Mouse (Mus musculus) heart, embryonic 14.5 days (tissue): ENCODE results near the gene Pdzd2. TPM values are rescaled to one million over a fixed set of nuclear protein-coding genes. Genes with fewer than 3 reads are reported as not detected.

Source experiments
- ATAC-seq: fragments of 200-750 bp; cut with Nextera tagmentation; 2 replicates; pipeline ENCODE4 v1.8.0; 2017; ENCODE audit warnings: low read depth, moderate TSS enrichment; ENCODE audit not compliant: insufficient number of reproducible peaks, insufficient read depth, low FRiP score
- H3K27ac ChIP-seq, 2 experiments: fragments of 200-500 bp in 1 of 2; fragments of 300-500 bp in 1 of 2; sonication (generic) in 1 of 2; replicated peaks in 1 of 2; 2 replicates each; pipeline ENCODE4 v1.5.1; 2012 to 2014; ENCODE audit warnings: low read depth in 2 of 2, low read length in 2 of 2, control low read depth in 1 of 2, mild to moderate bottlenecking in 1 of 2, mixed read lengths in 1 of 2; ENCODE audit not compliant: control insufficient read depth in 1 of 2, insufficient read depth in 1 of 2
- H3K27me3 ChIP-seq: fragments of 300-500 bp; sonication (generic); 2 replicates; pipeline ENCODE4 v1.6.1; 2014; ENCODE audit warnings: mild to moderate bottlenecking, low read length, control low read depth; ENCODE audit not compliant: control insufficient read depth, insufficient read depth
- H3K36me3 ChIP-seq: fragments of 300-500 bp; sonication (generic); 2 replicates; pipeline ENCODE4 v1.6.1; 2014; ENCODE audit warnings: mild to moderate bottlenecking, control low read depth, low read length, mixed read lengths; ENCODE audit not compliant: control insufficient read depth, insufficient read depth
- H3K4me1 ChIP-seq, 2 experiments: fragments of 200-500 bp in 1 of 2; fragments of 300-500 bp in 1 of 2; sonication (generic) in 1 of 2; 2 replicates each; pipeline ENCODE4 v1.6.1; 2012 to 2014; ENCODE audit warnings: low read length in 2 of 2, control low read depth in 1 of 2, mixed read lengths in 1 of 2; ENCODE audit not compliant: control insufficient read depth in 2 of 2, insufficient read depth in 2 of 2
- H3K4me2 ChIP-seq: fragments of 300-500 bp; sonication (generic); 2 replicates; pipeline ENCODE4 v1.6.1; 2014; ENCODE audit warnings: mild to moderate bottlenecking, low read length
- H3K4me3 ChIP-seq, 2 experiments: fragments of 200-500 bp in 1 of 2; fragments of 300-500 bp in 1 of 2; sonication (generic) in 1 of 2; 2 replicates each; pipeline ENCODE4 v1.5.1; 2012 to 2014; ENCODE audit warnings: low read length in 2 of 2, mild to moderate bottlenecking in 2 of 2, control low read depth in 1 of 2, low read depth in 1 of 2, moderate library complexity in 1 of 2; ENCODE audit not compliant: control insufficient read depth in 1 of 2, insufficient read depth in 1 of 2
- H3K9ac ChIP-seq: fragments of 300-500 bp; sonication (generic); 2 replicates; pipeline ENCODE4 v1.6.1; 2014; ENCODE audit warnings: mild to moderate bottlenecking, low read length
- H3K9me3 ChIP-seq: fragments of 300-500 bp; sonication (generic); 2 replicates; pipeline ENCODE4 v1.6.1; 2016; ENCODE audit warnings: low read length, control low read depth; ENCODE audit not compliant: control insufficient read depth
- WGBS: fragments of 180-500 bp; shearing (Covaris S2); extraction: QIAGEN DNeasy Blood & Tissue Kit; methylation state at CpG from one replicate; pipeline ENCODE4 v1.1.7; 2014; 5-methylcytosine and 5-hydroxymethylcytosine counted together
- polyA plus RNA-seq: library from polyadenylated mRNA; unstranded; fragments of >200 nt; fragmentation: Nextera tagmentation; extraction: Ambion mirVana; gene quantifications from 2 replicates; pipeline ENCODE4 v1.2.1, GENCODE M21; 2014

Pdzd2 gene
- polyA plus RNA-seq, 1 experiment from 2014 or later, result 16.8 TPM

DNA sequence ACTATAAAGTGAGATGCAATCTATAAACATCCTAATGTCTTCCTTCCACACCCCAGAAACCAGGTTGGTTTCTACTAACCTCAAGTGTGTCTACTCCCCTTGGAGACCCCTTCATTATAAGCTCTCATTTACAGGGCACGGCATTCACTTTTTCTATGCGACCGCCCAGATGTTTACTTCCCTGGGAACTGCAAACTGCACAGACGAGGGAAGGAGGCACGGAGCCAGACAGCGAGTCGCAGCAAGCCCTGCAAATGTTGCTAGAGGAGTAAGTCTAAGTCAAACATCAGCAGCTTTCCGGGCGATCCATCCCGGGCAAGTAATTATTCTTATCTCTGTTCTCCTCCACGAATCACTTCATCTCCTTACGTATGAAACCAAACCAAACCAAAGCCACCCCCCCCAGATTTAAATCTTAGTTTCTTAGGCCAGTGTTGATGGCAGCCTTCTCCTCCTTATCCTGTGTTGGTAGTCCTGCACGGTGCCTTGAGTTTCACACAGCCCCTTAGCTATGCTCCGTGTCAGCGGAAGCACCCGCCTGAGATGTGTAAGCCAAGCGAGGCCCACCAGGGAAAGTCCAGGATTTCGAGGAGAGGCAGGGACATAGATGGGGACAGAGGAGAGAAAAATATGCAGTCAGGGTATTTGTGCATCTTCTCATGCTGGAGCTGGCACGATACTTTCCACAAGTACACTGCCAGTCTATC lies 305.7 kb downstream of the Pdzd2 start:
- H3K9me3 ChIP-seq, result no peaks in the 10 kb centered on the region
- ATAC-seq, result no peak
- no peak overlapping the region for H3K9ac ChIP-seq
- peaks cover 3 to 9% of the 10 kb centered on the region in 2 experiments for H3K4me1 ChIP-seq
- WGBS, result 67% methylated on average over 19 of the region's 19 CpGs
- H3K4me2 ChIP-seq, result no peak overlapping the region
- H3K27ac ChIP-seq, result no peak overlapping the region
- H3K36me3 ChIP-seq, result no peaks in the 10 kb centered on the region
- no peak overlapping the region for H3K4me3 ChIP-seq
- no peaks in the 10 kb centered on the region for H3K27me3 ChIP-seq

DNA sequence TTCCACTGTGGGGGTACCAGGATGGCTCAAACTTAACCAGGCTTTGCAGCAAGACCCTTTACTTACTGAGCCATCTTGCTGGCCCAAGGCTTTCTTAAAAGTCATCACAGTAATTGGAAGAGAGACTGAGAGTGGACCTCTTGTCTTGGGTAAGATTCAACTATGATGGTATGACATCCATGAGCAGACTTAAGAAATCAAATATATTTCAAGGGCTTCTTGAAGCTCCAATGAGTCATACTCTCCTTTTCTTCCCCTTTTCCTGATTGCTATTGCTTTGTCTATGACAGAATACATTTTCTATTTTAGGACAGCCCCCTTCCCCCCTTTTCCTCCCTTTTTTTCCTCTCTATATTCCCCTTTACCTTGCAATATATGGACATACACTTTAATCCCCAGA lies 306.8 kb downstream of the Pdzd2 start:
- no peak for ATAC-seq
- Histone ChIP-seq H3K27ac (no peak overlapping the region), H3K4me2 (no peak overlapping the region), H3K9ac (no peak overlapping the region), H3K36me3 (no peaks in the 10 kb centered on the region), H3K27me3 (no peaks in the 10 kb centered on the region), H3K4me3 (no peak overlapping the region), H3K4me1 (peaks cover 3 to 6% of the 10 kb centered on the region in 2 experiments), H3K9me3 (no peaks in the 10 kb centered on the region)

DNA sequence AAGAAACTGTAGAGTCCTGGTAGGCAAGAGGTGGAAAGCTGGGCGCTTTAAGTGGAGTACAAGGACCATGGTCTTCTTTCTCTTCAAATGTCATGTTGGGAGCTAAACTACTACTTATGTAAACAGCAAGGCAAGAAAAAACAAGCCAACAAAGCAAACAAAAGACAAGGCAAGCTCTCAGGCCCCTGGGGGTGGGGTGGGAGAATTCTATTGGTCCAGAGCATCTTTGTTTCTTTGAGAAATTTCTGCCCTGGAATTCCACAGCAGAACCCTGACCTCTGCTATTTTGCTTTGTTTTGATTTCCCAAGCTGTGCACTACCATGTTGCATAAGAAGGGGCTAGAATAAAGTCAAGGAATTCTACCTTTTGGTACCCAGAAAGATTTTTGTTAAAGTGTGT lies 307.4 kb downstream of the Pdzd2 start:
- no peak overlapping the region for H3K9ac ChIP-seq
- H3K4me2 ChIP-seq, result no peak overlapping the region
- H3K9me3 ChIP-seq, result no peaks in the 10 kb centered on the region
- no peak overlapping the region for H3K27ac ChIP-seq
- no peaks in the 10 kb centered on the region for H3K36me3 ChIP-seq
- no peak for ATAC-seq
- WGBS, result 86% methylated on average over 1 of the region's 1 CpGs
- peaks cover 3 to 6% of the 10 kb centered on the region in 2 experiments for H3K4me1 ChIP-seq
- H3K4me3 ChIP-seq, result no peak overlapping the region
- no peaks in the 10 kb centered on the region for H3K27me3 ChIP-seq

DNA sequence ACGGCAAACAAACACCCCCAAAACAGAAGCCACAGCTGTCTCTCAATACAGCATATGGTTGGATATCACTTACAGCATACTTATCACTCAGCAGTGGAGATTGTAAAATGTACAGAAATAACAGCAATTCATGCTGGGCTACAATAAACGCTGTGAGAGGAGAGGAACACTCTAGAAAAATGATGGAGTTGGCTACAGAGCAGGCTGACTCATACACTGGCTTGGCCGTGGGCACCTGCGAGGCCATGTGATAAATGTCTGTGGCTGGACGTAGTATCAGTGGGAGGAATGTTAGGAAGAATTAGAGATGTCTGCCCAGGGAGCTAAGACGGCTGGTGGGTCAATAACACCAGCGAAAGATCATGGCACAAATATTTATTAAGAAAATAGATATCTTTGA lies 308.0 kb downstream of the Pdzd2 start:
- H3K9ac ChIP-seq, result no peak overlapping the region

DNA sequence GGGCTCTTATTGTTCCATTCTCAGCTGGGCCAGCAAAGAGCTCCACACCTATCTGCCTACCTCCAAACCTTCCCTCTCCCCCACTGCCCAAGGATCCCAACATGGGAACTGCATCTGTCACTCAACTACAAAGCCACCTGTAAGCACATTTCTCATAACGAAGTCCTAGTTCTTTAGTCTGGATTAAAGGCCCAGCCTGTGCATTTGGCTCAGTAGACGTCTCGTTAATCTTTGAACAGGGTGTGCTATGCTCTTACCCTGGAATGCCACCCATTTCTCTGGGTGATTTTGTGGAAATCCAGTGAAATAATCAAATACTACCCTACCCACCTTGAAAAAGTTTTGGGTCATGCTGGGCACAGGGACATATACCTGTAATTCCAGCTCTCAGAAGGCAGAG lies 308.5 kb downstream of the Pdzd2 start:
- Histone ChIP-seq H3K4me3 (no peak overlapping the region), H3K9ac (no peak overlapping the region), H3K9me3 (no peaks in the 10 kb centered on the region), H3K36me3 (no peaks in the 10 kb centered on the region), H3K27ac (no peak overlapping the region), H3K4me1 (peaks cover 2 to 6% of the 10 kb centered on the region in 2 experiments), H3K4me2 (no peak overlapping the region), H3K27me3 (no peaks in the 10 kb centered on the region)
- no peak for ATAC-seq
- WGBS, result 94% methylated on average over 3 of the region's 3 CpGs

More for the DNA sequence above, 308.0 kb downstream of the Pdzd2 start:
- Histone ChIP-seq H3K4me1 (peaks cover 3 to 6% of the 10 kb centered on the region in 2 experiments), H3K9me3 (no peaks in the 10 kb centered on the region), H3K4me3 (no peak overlapping the region), H3K4me2 (no peak overlapping the region), H3K27ac (no peak overlapping the region), H3K27me3 (no peaks in the 10 kb centered on the region), H3K36me3 (no peaks in the 10 kb centered on the region)
- ATAC-seq, result no peak
- 47% methylated on average over 7 of the region's 7 CpGs for WGBS

DNA sequence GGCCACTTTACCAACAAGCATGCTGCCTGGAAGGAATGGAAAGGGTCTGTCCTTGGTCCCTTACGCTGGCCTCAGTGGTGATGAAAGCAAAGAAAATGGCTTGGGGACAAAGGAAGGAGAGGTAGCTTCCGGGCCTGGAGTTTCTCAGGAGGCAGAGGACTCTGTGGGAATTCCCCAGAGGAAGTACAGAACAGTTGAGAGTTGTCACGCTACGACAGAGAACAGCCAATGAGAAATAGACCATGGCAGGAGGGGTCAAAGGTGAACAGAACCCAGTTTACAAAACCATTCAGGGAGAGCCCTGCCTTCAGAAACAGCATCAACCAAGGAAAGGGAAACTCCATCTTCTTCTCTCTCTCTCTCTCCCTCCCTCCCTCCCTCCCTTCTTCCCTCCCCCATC lies 309.1 kb downstream of the Pdzd2 start:
- ATAC-seq, result no peak
- H3K4me1 ChIP-seq, result peaks cover 0 to 6% of the 10 kb centered on the region in 2 experiments; a peak in 3 of 4 replicates
- WGBS, result 52% methylated on average over 4 of the region's 4 CpGs
- no peaks in the 10 kb centered on the region for H3K27me3 ChIP-seq
- no peak overlapping the region for H3K9ac ChIP-seq
- H3K4me3 ChIP-seq, result no peak overlapping the region
- H3K9me3 ChIP-seq, result no peaks in the 10 kb centered on the region
- H3K27ac ChIP-seq, result no peak overlapping the region
- H3K4me2 ChIP-seq, result no peak overlapping the region
- H3K36me3 ChIP-seq, result no peaks in the 10 kb centered on the region

DNA sequence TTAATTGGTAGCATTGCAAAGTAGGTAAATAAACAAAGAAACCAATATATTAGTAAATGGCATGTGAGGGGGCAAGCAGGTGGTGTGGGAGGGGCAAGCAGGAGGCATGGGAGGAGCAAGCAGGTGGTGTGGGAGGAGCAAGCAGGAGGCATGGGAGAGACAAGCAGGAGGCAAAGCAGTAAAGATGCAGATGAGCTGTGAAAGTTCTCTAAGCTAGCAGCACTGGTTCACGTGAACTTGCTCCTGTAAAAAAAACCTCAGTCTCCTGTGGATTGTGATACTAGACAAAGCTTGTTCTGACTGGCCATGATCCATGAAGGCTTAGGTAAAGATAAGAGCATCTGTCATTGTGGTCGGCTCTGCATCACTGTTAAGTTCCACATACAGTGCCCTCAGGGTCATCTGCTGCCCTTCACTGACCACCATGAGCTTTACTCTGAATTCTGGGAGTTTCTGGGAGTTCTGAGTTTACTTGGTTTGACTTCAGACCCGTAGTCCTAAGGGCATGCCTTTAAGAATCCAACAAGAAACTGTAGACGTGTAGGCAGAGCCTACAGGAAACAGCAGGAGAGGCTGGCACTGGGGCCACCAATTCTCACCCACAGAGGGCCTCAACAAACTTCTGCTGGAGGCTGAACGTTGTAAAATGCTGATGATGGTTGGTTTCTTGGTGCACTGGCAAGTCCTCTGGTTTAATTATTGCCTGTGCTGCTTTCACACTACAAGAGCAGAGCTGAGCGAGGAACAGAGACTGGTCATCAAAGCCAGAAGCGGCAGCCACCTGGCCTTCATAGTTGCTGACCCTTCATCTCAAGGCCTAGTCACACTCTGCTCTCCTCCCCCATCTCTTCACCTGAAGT lies 309.9 kb downstream of the Pdzd2 start:
- no peaks in the 10 kb centered on the region for H3K9me3 ChIP-seq
- WGBS, result 58% methylated on average over 7 of the region's 7 CpGs
- ATAC-seq, result no peak

More for the DNA sequence above, 309.9 kb downstream of the Pdzd2 start:
- H3K4me2 ChIP-seq, result no peak overlapping the region
- no peak overlapping the region for H3K4me3 ChIP-seq
- H3K36me3 ChIP-seq, result no peaks in the 10 kb centered on the region
- no peak overlapping the region for H3K27ac ChIP-seq
- H3K4me1 ChIP-seq, result peaks cover 0 to 6% of the 10 kb centered on the region in 2 experiments; a peak in 3 of 4 replicates
- H3K27me3 ChIP-seq, result no peaks in the 10 kb centered on the region
- no peak overlapping the region for H3K9ac ChIP-seq
